Mouse (Mus musculus) heart, adult 18-20 months (tissue): ENCODE results near the gene Rbfox1. TPM values are rescaled to one million over a fixed set of nuclear protein-coding genes. Genes with fewer than 3 reads are reported as not detected.

Experiments
- DNase-seq, 2 experiments: peaks; one replicate each; pipeline ENCODE4 v3.0.0; 2021 to 2022; ENCODE audit warnings: mixed read lengths in 1 of 2
- total RNA-seq, 2 experiments: library from RNA; stranded (reverse); gene quantifications; 2 replicates each; pipeline ENCODE4 v1.2.3; 2021

Rbfox1 gene
- total RNA-seq, 2 experiments from 2014 or later: 56.9 to 65.4 TPM

- DNase-seq: no peak
Observed at GRCm38 (mm10) chr16:6212916-6213315, 327.8 kb downstream of the Rbfox1 start.

GRCm38 (mm10) chr16:6227449-6227848 lies 342.3 kb downstream of the Rbfox1 start:
- no peak for DNase-seq

- no peak for DNase-seq
Observed at GRCm38 (mm10) chr16:6232966-6233365, 347.8 kb downstream of the Rbfox1 start.

- no peak for DNase-seq
Observed at GRCm38 (mm10) chr16:6241393-6241792, 356.2 kb downstream of the Rbfox1 start.

- no peak for DNase-seq
Observed at GRCm38 (mm10) chr16:6242468-6242867, 357.3 kb downstream of the Rbfox1 start.

GRCm38 (mm10) chr16:6247569-6247968 lies 362.4 kb downstream of the Rbfox1 start:
- DNase-seq: no peak

- no peak for DNase-seq
Observed at GRCm38 (mm10) chr16:6264557-6264956, 379.4 kb downstream of the Rbfox1 start.

- DNase-seq: no peak
Observed at GRCm38 (mm10) chr16:6265610-6266009, 380.5 kb downstream of the Rbfox1 start.

GRCm38 (mm10) chr16:6271596-6272370 lies 386.6 kb downstream of the Rbfox1 start:
- no peak for DNase-seq

GRCm38 (mm10) chr16:6283496-6283895 lies 398.3 kb downstream of the Rbfox1 start:
- DNase-seq: no peak

- no peak for DNase-seq
Observed at GRCm38 (mm10) chr16:6284317-6284716, 399.2 kb downstream of the Rbfox1 start.

- no peak for DNase-seq
Observed at GRCm38 (mm10) chr16:6287699-6288098, 402.5 kb downstream of the Rbfox1 start.

- DNase-seq: peak in 1 of 2 experiments; percentile 1
Observed at GRCm38 (mm10) chr16:6300112-6300511, 415.0 kb downstream of the Rbfox1 start.

GRCm38 (mm10) chr16:6303082-6303481 lies 417.9 kb downstream of the Rbfox1 start:
- DNase-seq: no peak

- DNase-seq: no peak
Observed at GRCm38 (mm10) chr16:6309940-6310339, 424.8 kb downstream of the Rbfox1 start.

- DNase-seq: no peak
Observed at GRCm38 (mm10) chr16:6310744-6311678, 425.9 kb downstream of the Rbfox1 start.

- DNase-seq: no peak
Observed at GRCm38 (mm10) chr16:6313689-6314088, 428.5 kb downstream of the Rbfox1 start.

GRCm38 (mm10) chr16:6324832-6325231 lies 439.7 kb downstream of the Rbfox1 start:
- no peak for DNase-seq

- no peak for DNase-seq
Observed at GRCm38 (mm10) chr16:6331400-6331939, 446.3 kb downstream of the Rbfox1 start.

GRCm38 (mm10) chr16:6333273-6333672 lies 448.1 kb downstream of the Rbfox1 start:
- no peak for DNase-seq

GRCm38 (mm10) chr16:6348103-6348502 lies 462.9 kb downstream of the Rbfox1 start:
- DNase-seq: no peak

GRCm38 (mm10) chr16:6348581-6349241 lies 463.6 kb downstream of the Rbfox1 start:
- DNase-seq: peak; percentile 1 to 7
